Mouse (Mus musculus): ENCODE measurements around the gene Ncdn. TPM values are rescaled to one million over a fixed set of nuclear protein-coding genes. Genes with fewer than 3 reads are reported as not detected.

Ncdn gene
- polyA plus RNA-seq, 1 experiment = 1.5 TPM

GRCm38 (mm10) chr4:126748381-126748780 is 4.9 kb downstream of the Ncdn start:
- Histone ChIP-seq H3K4me1 (ENCODE audit: control insufficient read depth) (peaks cover 25% of the 10 kb centered on the region), H3K4me3 (replicated peaks) (no peak overlapping the region), H3K36me3 (ENCODE audit: control insufficient read depth) (peaks cover 58% of the 10 kb centered on the region), H3K27me3 (ENCODE audit: control insufficient read depth) (no peaks in the 10 kb centered on the region), H3K9me3 (ENCODE audit: control insufficient read depth, low read length) (no peaks in the 10 kb centered on the region)
- TF ChIP-seq TAL1 (IDR thresholded peaks at IDR 0.05; ENCODE audit: low read length) (no peak), GATA1 (IDR thresholded peaks at IDR 0.05; ENCODE audit: low read length) (no peak)

GRCm38 (mm10) chr4:126746194-126746840 is 6.9 kb downstream of the Ncdn start:
- no peak for TF ChIP-seq GATA1 (IDR thresholded peaks at IDR 0.05; ENCODE audit: low read length)
- TF ChIP-seq TAL1 (IDR thresholded peaks at IDR 0.05; ENCODE audit: low read length) = no peak
- Histone ChIP-seq H3K36me3 (ENCODE audit: control insufficient read depth) (peaks cover 58% of the 10 kb centered on the region), H3K9me3 (ENCODE audit: control insufficient read depth, low read length) (no peaks in the 10 kb centered on the region), H3K27me3 (ENCODE audit: control insufficient read depth) (no peaks in the 10 kb centered on the region), H3K4me3 (replicated peaks) (no peak overlapping the region), H3K4me1 (ENCODE audit: control insufficient read depth) (peaks cover 9% of the 10 kb centered on the region)

- H3K4me3 ChIP-seq (replicated peaks) = no peak overlapping the region
- no peaks in the 10 kb centered on the region for H3K27me3 ChIP-seq (ENCODE audit: control insufficient read depth)
- TF ChIP-seq TAL1 (IDR thresholded peaks at IDR 0.05; ENCODE audit: low read length) = no peak
- no peak for TF ChIP-seq GATA1 (IDR thresholded peaks at IDR 0.05; ENCODE audit: low read length)
- peaks cover 58% of the 10 kb centered on the region for H3K36me3 ChIP-seq (ENCODE audit: control insufficient read depth)
- peaks cover 9% of the 10 kb centered on the region for H3K4me1 ChIP-seq (ENCODE audit: control insufficient read depth)
- H3K9me3 ChIP-seq (ENCODE audit: control insufficient read depth, low read length) = no peaks in the 10 kb centered on the region
Measured at GRCm38 (mm10) chr4:126745506-126746193, 7.6 kb downstream of the Ncdn start.

- Histone ChIP-seq H3K36me3 (ENCODE audit: control insufficient read depth) (peaks cover 50% of the 10 kb centered on the region), H3K4me1 (ENCODE audit: control insufficient read depth) (peaks cover 7% of the 10 kb centered on the region), H3K4me3 (replicated peaks) (no peak overlapping the region), H3K9me3 (ENCODE audit: control insufficient read depth, low read length) (no peaks in the 10 kb centered on the region), H3K27me3 (ENCODE audit: control insufficient read depth) (peaks cover 3% of the 10 kb centered on the region)
- TF ChIP-seq TAL1 (IDR thresholded peaks at IDR 0.05; ENCODE audit: low read length) (no peak), GATA1 (IDR thresholded peaks at IDR 0.05; ENCODE audit: low read length) (no peak)
Measured at GRCm38 (mm10) chr4:126744831-126745230, 8.4 kb downstream of the Ncdn start.

- Histone ChIP-seq H3K27me3 (ENCODE audit: control insufficient read depth) (peaks cover 13% of the 10 kb centered on the region), H3K4me1 (ENCODE audit: control insufficient read depth) (peaks cover 4% of the 10 kb centered on the region), H3K4me3 (replicated peaks) (no peak overlapping the region), H3K9me3 (ENCODE audit: control insufficient read depth, low read length) (no peaks in the 10 kb centered on the region), H3K36me3 (ENCODE audit: control insufficient read depth) (peaks cover 39% of the 10 kb centered on the region)
- TF ChIP-seq TAL1 (IDR thresholded peaks at IDR 0.05; ENCODE audit: low read length) (no peak), GATA1 (IDR thresholded peaks at IDR 0.05; ENCODE audit: low read length) (no peak)
Measured at GRCm38 (mm10) chr4:126743713-126744112, 9.5 kb downstream of the Ncdn start.

- no peak overlapping the region for H3K4me3 ChIP-seq (replicated peaks)
- H3K36me3 ChIP-seq (ENCODE audit: control insufficient read depth) = peaks cover 32% of the 10 kb centered on the region
- H3K27me3 ChIP-seq (ENCODE audit: control insufficient read depth) = peaks cover 21% of the 10 kb centered on the region
- no peak for TF ChIP-seq GATA1 (IDR thresholded peaks at IDR 0.05; ENCODE audit: low read length)
- no peak for TF ChIP-seq TAL1 (IDR thresholded peaks at IDR 0.05; ENCODE audit: low read length)
- H3K9me3 ChIP-seq (ENCODE audit: control insufficient read depth, low read length) = no peaks in the 10 kb centered on the region
- H3K4me1 ChIP-seq (ENCODE audit: control insufficient read depth) = peaks cover 4% of the 10 kb centered on the region
Measured at GRCm38 (mm10) chr4:126742976-126743375, 10.3 kb downstream of the Ncdn start.

- H3K9me3 ChIP-seq (ENCODE audit: control insufficient read depth, low read length) = no peaks in the 10 kb centered on the region
- peaks cover 36% of the 10 kb centered on the region for H3K27me3 ChIP-seq (ENCODE audit: control insufficient read depth)
- H3K36me3 ChIP-seq (ENCODE audit: control insufficient read depth) = peaks cover 22% of the 10 kb centered on the region
- no peak overlapping the region for H3K4me3 ChIP-seq (replicated peaks)
- peaks cover 2% of the 10 kb centered on the region; the same call in 1 of the 2 replicates for H3K4me1 ChIP-seq (ENCODE audit: control insufficient read depth)
- TF ChIP-seq GATA1 (IDR thresholded peaks at IDR 0.05; ENCODE audit: low read length) (no peak), TAL1 (IDR thresholded peaks at IDR 0.05; ENCODE audit: low read length) (no peak)
Measured at GRCm38 (mm10) chr4:126741448-126741847, 11.8 kb downstream of the Ncdn start.

- H3K4me3 ChIP-seq (replicated peaks) = no peak overlapping the region
- peaks cover 49% of the 10 kb centered on the region for H3K27me3 ChIP-seq (ENCODE audit: control insufficient read depth)
Measured at GRCm38 (mm10) chr4:126739966-126740676, 13.1 kb downstream of the Ncdn start.

GRCm38 (mm10) chr4:126736001-126736414 is 17.2 kb downstream of the Ncdn start, which contains the start of gene Tfap2e:
Tfap2e (minus strand) TSS chr4:126736240.
- Histone ChIP-seq H3K27me3 (ENCODE audit: control insufficient read depth) (peaks cover 90% of the 10 kb centered on the region), H3K36me3 (ENCODE audit: control insufficient read depth) (no peaks in the 10 kb centered on the region), H3K9me3 (ENCODE audit: control insufficient read depth, low read length) (peaks cover 15% of the 10 kb centered on the region; the same call in 1 of the 2 replicates), H3K4me3 (replicated peaks) (no peak within 1 kb of the TSS), H3K4me1 (ENCODE audit: control insufficient read depth) (peaks cover 4% of the 10 kb centered on the region)
- no peak for TF ChIP-seq GATA1 (IDR thresholded peaks at IDR 0.05; ENCODE audit: low read length)
- no peak for TF ChIP-seq TAL1 (IDR thresholded peaks at IDR 0.05; ENCODE audit: low read length)

More at GRCm38 (mm10) chr4:126739966-126740676, 13.1 kb downstream of the Ncdn start:
- H3K36me3 ChIP-seq (ENCODE audit: control insufficient read depth) = peaks cover 13% of the 10 kb centered on the region
- H3K4me1 ChIP-seq (ENCODE audit: control insufficient read depth) = peaks cover 5% of the 10 kb centered on the region
- no peak for TF ChIP-seq GATA1 (IDR thresholded peaks at IDR 0.05; ENCODE audit: low read length)
- no peak for TF ChIP-seq TAL1 (IDR thresholded peaks at IDR 0.05; ENCODE audit: low read length)
- peaks cover 7% of the 10 kb centered on the region; the same call in 1 of the 2 replicates for H3K9me3 ChIP-seq (ENCODE audit: control insufficient read depth, low read length)

Measured in erythroblast, embryonic 14.5 days (primary cell).